Comparison of ENCODE assay signal across 8 mouse cellular contexts in genomic region chr3:53462701-53463045, GRCm38 (mm10). TPM values are rescaled to one million over a fixed set of nuclear protein-coding genes. Genes with fewer than 3 reads are reported as not detected.
DNase-seq lines count a peak whose midpoint lies in the region; ATAC-seq lines count a peak whose summit lies in the region.

No protein-coding gene starts in this region.

- H3K36me3 ChIP-seq in heart, embryonic 11.5 days (ENCODE audit: control insufficient read depth, insufficient read depth, low read length) = peaks cover 2% of the 10 kb centered on the region; the same call in 1 of the 2 replicates
- no peaks in the 10 kb centered on the region for H3K36me3 ChIP-seq in forebrain, embryonic 11.5 days (ENCODE audit: control insufficient read depth, insufficient read depth, low read length)
- H3K36me3 ChIP-seq in liver, embryonic 15.5 days (replicated peaks) = peaks cover 16% of the 10 kb centered on the region

- H3K27me3 ChIP-seq in heart, embryonic 11.5 days (ENCODE audit: control insufficient read depth, insufficient read depth, low read length) = no peaks in the 10 kb centered on the region
- H3K27me3 ChIP-seq in forebrain, embryonic 11.5 days (ENCODE audit: control insufficient read depth, insufficient read depth, low read length) = no peaks in the 10 kb centered on the region
- H3K27me3 ChIP-seq in liver, embryonic 15.5 days = no peaks in the 10 kb centered on the region

- intact Hi-C loops in left cerebral cortex, postnatal 36 days (cut with DNase I) = loop anchor here (5.0 kb wide), 1 partner anchor 400 kb away; the partner anchor contains the start of gene Ufm1

- H3K27ac ChIP-seq in heart, embryonic 11.5 days (ENCODE audit: low read depth, low read length) = peak overlapping the region; percentile 73
- H3K27ac ChIP-seq in forebrain, embryonic 11.5 days (ENCODE audit: low read depth, low read length) = peak overlapping the region; percentile 84; the same call in 1 of the 2 replicates
- peak overlapping the region; percentile 83 for H3K27ac ChIP-seq in liver, embryonic 15.5 days (replicated peaks)

- H3K4me1 ChIP-seq in heart, embryonic 11.5 days (ENCODE audit: control insufficient read depth, insufficient read depth, low read length) = peaks cover 17% of the 10 kb centered on the region
- H3K4me1 ChIP-seq in forebrain, embryonic 11.5 days (replicated peaks; ENCODE audit: control insufficient read depth, insufficient read depth, low read length) = peaks cover 7% of the 10 kb centered on the region; the same call in 1 of the 2 replicates
- H3K4me1 ChIP-seq in liver, embryonic 15.5 days (replicated peaks) = peaks cover 32% of the 10 kb centered on the region

- peak overlapping the region; percentile 96 for H3K4me3 ChIP-seq in heart, embryonic 11.5 days (ENCODE audit: low read depth, low read length)
- H3K4me3 ChIP-seq in forebrain, embryonic 11.5 days (ENCODE audit: low read depth, low read length) = peak overlapping the region; percentile 84
- H3K4me3 ChIP-seq in liver, embryonic 15.5 days (replicated peaks) = peak overlapping the region; percentile 97

- WGBS in heart, embryonic 11.5 days (ENCODE audit: insufficient replicate concordance) = 3% methylated on average over 9 of the region's 9 CpGs
- WGBS in forebrain, embryonic 11.5 days = 7% methylated on average over 9 of the region's 9 CpGs
- 2% methylated on average over 9 of the region's 9 CpGs for WGBS in liver, embryonic 15.5 days (ENCODE audit: insufficient replicate concordance)

- peak overlapping the region; percentile 93 for H3K9ac ChIP-seq in heart, embryonic 11.5 days (ENCODE audit: low read depth, low read length)
- peak overlapping the region; percentile 96 for H3K9ac ChIP-seq in forebrain, embryonic 11.5 days (ENCODE audit: low read length)
- peak overlapping the region; percentile 80 for H3K9ac ChIP-seq in liver, embryonic 15.5 days

- peak overlapping the region; percentile 66 for H3K4me2 ChIP-seq in heart, embryonic 11.5 days
- peak overlapping the region; percentile 56 for H3K4me2 ChIP-seq in forebrain, embryonic 11.5 days (ENCODE audit: low read depth, low read length, severe bottlenecking)
- H3K4me2 ChIP-seq in liver, embryonic 15.5 days = peak overlapping the region; percentile 79

- ATAC-seq in heart, embryonic 11.5 days (replicated peaks; ENCODE audit: insufficient number of reproducible peaks, low FRiP score, low TSS enrichment) = peak; percentile 11; the same call in 1 of the 2 replicates
- 0 out of 2 replicates have a peak, but pooled peaks have one; percentile 1 for ATAC-seq in forebrain, embryonic 11.5 days (replicated peaks; ENCODE audit: low FRiP score)
- ATAC-seq in liver, embryonic 15.5 days (ENCODE audit: insufficient read depth) = no peak
- ATAC-seq in activated CD4-positive, CD25-positive, alpha-beta regulatory T cell, adult 4 months = no peak

- no peak for DNase-seq in heart, postnatal 4 days
- DNase-seq in CD4-positive, CD25-positive, alpha-beta regulatory T cell, adult 2 months (ENCODE audit: low read depth, low spot score) = peak; percentile 74
- no peak for DNase-seq in forebrain, embryonic 11.5 days (ENCODE audit: low spot score)
- no peak for DNase-seq in kidney, postnatal 4 days
- no peak for DNase-seq in left cerebral cortex, postnatal 36 days (ENCODE audit: low spot score in 2 of 2)

- H3K9me3 ChIP-seq in heart, embryonic 11.5 days (replicated peaks; ENCODE audit: control insufficient read depth, low read length) = no peaks in the 10 kb centered on the region
- no peaks in the 10 kb centered on the region for H3K9me3 ChIP-seq in forebrain, embryonic 11.5 days (ENCODE audit: control insufficient read depth, low read length)
- no peaks in the 10 kb centered on the region for H3K9me3 ChIP-seq in liver, embryonic 15.5 days (replicated peaks)

RNA-seq across cellular contexts. Expression of gene Nhlrc3, which starts 0.5 kb away (rescaled TPM):
- 6.4 and 9.7 TPM in 2 replicates for polyA plus RNA-seq in heart, embryonic 11.5 days (2014; fragmentation: Nextera tagmentation; extraction: Ambion mirVana)
- total RNA-seq in heart, postnatal 4 days (2021) = 1 to 10 TPM; 9.7 TPM
- 9.9 and 10.4 TPM in 2 replicates for polyA plus RNA-seq in forebrain, embryonic 11.5 days (2014; fragmentation: Nextera tagmentation; extraction: Ambion mirVana)
- polyA plus RNA-seq in liver, embryonic 15.5 days (2015; fragmentation: Nextera tagmentation; extraction: Ambion mirVana) = 4.1 and 5.1 TPM in 2 replicates
- polyA plus RNA-seq in activated CD4-positive, CD25-positive, alpha-beta regulatory T cell, adult 4 months (2017; shearing (Covaris generic)) = 10 to 100 TPM; 10.1 to 11.8 TPM
- 10 to 100 TPM in 1 of 2 experiments, 1 to 10 TPM in 1; 8.3 to 10.3 TPM for total RNA-seq in left cerebral cortex, postnatal 36 days (2021)

RNA-seq across cellular contexts. Expression of gene Proser1, which starts 0.8 kb away (rescaled TPM):
- 12.4 and 17.6 TPM in 2 replicates for polyA plus RNA-seq in heart, embryonic 11.5 days (2014; fragmentation: Nextera tagmentation; extraction: Ambion mirVana)
- total RNA-seq in heart, postnatal 4 days (2021) = 10 to 100 TPM; 15.5 to 16.7 TPM
- 31.5 and 34.7 TPM in 2 replicates for polyA plus RNA-seq in forebrain, embryonic 11.5 days (2014; fragmentation: Nextera tagmentation; extraction: Ambion mirVana)
- polyA plus RNA-seq in liver, embryonic 15.5 days (2015; fragmentation: Nextera tagmentation; extraction: Ambion mirVana) = 3.4 and 3.5 TPM in 2 replicates
- polyA plus RNA-seq in activated CD4-positive, CD25-positive, alpha-beta regulatory T cell, adult 4 months (2017; shearing (Covaris generic)) = 1 to 10 TPM; 8.7 to 8.8 TPM
- total RNA-seq in left cerebral cortex, postnatal 36 days (2021) = 10 to 100 TPM; 18.1 to 27.7 TPM

RNA-seq across cellular contexts. Expression of gene Stoml3, which starts 25.8 kb away (rescaled TPM):
- polyA plus RNA-seq in heart, embryonic 11.5 days (2014; fragmentation: Nextera tagmentation; extraction: Ambion mirVana) = 0.13 and 0.17 TPM in 2 replicates
- not detected for total RNA-seq in heart, postnatal 4 days (2021)
- not detected in 2 replicates for polyA plus RNA-seq in forebrain, embryonic 11.5 days (2014; fragmentation: Nextera tagmentation; extraction: Ambion mirVana)
- polyA plus RNA-seq in liver, embryonic 15.5 days (2015; fragmentation: Nextera tagmentation; extraction: Ambion mirVana) = not detected in 2 replicates
- not detected for polyA plus RNA-seq in activated CD4-positive, CD25-positive, alpha-beta regulatory T cell, adult 4 months (2017; shearing (Covaris generic))
- not detected for total RNA-seq in left cerebral cortex, postnatal 36 days (2021)

Comparison
In these comparisons a context has a peak if more than half of its experiments do, and no peak if none do; other contexts are left out.
1. ATAC-seq: peak in heart, embryonic 11.5 days (single experiment) and forebrain, embryonic 11.5 days (single experiment); none in liver, embryonic 15.5 days (single experiment) and activated CD4-positive, CD25-positive, alpha-beta regulatory T cell, adult 4 months (single experiment).
2. Peak in every context shown above with its lines, with median percentiles within 50 percentile points of each other: H3K27ac ChIP-seq, H3K4me2 ChIP-seq, H3K4me3 ChIP-seq and H3K9ac ChIP-seq.